Mouse (Mus musculus): Measurements from ENCODE around the gene Hs6st3.
A peak's percentile ranks its signal among the peaks of the same experiment; 100 is the strongest.

The Hs6st3 gene

DNA sequence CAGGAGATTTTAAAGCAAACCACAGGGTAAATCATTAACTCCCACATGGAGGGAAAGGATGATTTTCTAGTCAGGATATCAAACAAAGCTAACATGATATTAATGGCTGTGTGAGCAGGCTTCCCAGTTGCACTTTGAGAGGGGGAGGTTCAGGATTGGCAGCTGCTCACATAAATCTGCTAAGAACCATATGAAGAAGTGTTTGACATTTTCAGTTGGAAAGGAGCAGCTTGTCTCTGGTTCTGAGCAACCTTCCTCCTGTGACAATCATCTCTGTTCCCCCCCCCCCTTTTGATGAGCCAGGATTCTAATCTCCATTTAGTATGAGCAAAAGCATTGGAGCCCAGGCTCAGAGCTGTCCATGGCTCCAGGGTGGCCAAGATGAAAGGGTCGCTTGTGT is 643.0 kb downstream of the Hs6st3 start:
- DNase-seq (ENCODE audit: extremely low spot score, low spot score), result no peak

DNA sequence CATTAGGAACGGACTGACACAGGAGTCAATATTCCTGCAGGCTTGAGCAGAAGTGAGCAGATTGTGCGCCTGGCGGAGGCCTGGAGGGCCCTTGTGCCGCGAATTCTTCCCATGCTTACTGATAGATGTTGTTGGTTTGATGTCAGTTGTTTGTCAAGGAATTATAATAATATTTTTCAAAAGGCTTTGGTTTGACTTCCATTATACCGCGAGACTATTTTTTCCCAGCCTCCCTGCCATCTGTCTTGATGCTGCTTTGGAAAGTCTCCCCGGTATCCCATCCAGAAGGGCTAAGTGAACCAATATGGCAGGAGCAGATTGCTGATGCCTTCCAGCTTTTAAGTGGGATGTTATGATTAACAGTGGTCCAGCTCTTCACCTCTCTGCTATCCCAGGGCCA is 651.3 kb downstream of the Hs6st3 start:
- DNase-seq (ENCODE audit: extremely low spot score, low spot score), result no peak

DNA sequence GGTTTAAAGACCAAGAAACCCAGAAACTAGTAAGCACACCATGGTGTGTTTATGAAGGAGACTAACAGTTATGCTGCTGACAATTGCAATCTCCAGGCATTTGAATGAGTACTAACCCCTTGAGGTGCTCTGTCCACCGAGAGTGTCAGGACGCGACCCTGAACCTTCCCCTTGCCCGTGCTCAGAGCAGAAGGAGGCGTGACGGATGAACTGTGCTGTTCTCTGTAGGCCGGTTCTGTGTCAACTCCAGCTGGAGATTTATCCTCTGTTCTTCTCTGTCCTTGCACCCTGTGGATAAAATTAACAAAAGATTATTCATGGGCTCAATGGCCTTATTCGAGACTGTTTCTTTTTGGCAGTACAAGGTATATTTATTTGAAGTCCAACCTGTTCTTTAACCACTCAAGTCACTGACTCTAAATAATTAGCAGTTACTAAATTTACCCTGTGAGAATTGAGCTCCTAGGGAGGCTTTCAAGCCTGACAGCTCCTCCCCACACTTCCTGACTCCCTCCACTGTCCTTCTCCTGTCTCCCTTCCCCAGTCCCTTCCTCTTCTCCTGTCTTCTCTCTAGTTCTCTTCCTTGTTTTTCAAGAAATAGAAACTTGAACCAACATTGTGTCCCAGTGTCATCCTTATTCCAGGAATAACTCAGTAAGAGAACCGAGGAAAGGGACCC is 659.2 kb downstream of the Hs6st3 start:
- DNase-seq (ENCODE audit: extremely low spot score, low spot score), result no peak

DNA sequence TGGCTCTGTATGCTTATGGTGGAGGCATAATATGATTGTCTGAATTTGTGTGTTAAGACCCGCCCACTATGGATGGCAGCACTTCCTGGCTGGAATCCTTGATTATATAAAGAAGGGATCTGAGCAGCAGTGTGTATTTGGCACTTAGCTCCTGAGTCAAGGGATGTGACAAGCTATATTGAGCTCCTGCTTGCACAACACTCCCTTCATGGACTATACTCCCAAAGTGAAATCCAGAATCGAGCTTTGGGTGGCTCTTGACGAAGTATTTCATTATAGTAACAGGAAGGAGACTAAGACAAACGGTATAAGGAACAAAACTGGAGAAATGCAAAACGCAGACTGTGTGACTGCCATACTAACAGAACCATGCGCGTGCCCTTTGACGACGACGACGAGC is 660.4 kb downstream of the Hs6st3 start:
- no peak for DNase-seq (ENCODE audit: extremely low spot score, low spot score)

DNA sequence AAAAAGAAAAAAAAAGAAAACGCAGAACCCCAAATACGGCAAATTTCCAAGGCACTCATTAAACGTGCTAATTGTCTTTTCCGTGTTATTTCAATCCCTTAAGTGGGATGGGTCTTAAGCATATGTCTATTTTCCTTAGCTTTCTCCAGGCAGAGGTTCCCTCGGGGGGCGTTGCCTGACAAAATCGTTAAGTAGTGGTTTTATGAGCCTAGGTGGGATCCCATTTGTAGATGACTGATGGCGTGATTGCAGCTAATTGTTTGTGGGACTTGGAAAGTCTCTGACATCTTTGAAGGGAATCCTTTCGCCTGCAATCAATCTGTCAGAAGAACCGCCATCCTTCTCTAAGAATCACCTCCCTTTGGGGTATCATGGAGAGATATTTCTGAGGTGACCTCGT is 662.7 kb downstream of the Hs6st3 start:
- DNase-seq (ENCODE audit: extremely low spot score, low spot score), result no peak

DNA sequence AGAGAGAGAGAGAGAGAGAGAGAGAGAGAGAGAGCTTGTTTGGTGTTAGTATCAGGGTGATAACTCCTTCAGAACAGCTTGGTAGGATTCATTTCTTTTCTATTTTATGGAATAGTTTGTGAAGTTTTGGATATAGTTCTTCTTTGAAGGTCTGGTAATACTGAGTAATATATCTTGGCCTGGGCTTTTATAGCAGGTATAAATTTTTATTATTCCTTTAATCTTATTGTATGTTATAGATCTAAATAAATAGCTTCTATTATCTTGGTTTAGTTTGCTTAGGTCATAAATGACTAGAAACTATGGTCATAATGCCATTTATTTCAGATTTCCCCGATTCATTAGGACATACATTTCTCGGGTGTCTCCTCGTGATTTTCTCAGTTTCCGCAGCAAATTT is 675.8 kb downstream of the Hs6st3 start:
- DNase-seq (ENCODE audit: extremely low spot score, low spot score), result no peak

DNA sequence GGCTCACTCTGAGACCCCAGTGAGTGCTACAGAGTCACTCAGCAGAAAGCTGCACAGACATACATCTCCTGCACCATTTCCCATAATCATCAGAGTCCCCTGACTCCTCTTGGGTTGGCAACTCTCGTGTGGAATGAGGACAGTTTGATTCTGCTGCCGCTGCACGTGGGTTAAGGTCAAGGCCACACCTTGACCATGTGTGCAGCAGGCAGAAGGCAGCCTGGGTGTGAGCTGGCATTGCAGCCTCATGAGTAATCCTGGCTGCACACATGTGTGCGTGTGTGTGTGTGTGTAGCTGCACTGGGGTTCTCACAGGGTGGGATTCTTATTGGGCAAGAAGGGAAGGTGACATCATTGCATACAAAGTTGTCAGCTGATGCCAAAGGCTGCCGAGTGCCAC is 677.5 kb downstream of the Hs6st3 start:
- no peak for DNase-seq (ENCODE audit: extremely low spot score, low spot score)

DNA sequence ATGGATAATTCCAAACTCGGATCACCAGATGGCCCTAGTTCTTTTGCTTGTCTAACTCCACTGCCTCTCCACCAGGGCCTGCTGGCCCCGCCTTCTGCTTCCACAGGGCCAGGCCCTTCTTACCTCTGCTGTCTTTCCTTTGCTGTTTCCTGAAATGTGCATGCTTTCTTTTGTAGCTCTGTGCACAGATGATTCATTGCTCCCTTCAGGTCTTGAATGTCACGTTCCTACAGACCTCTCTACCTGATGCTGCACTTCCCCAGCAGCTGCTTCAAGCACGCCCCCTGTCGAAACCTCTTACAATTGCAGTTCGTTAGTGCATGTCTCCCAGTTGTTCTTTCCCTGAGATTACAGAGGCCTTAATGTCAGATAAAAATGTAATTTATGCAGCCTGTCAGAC is 682.4 kb downstream of the Hs6st3 start:
- DNase-seq (ENCODE audit: extremely low spot score, low spot score), result no peak

DNA sequence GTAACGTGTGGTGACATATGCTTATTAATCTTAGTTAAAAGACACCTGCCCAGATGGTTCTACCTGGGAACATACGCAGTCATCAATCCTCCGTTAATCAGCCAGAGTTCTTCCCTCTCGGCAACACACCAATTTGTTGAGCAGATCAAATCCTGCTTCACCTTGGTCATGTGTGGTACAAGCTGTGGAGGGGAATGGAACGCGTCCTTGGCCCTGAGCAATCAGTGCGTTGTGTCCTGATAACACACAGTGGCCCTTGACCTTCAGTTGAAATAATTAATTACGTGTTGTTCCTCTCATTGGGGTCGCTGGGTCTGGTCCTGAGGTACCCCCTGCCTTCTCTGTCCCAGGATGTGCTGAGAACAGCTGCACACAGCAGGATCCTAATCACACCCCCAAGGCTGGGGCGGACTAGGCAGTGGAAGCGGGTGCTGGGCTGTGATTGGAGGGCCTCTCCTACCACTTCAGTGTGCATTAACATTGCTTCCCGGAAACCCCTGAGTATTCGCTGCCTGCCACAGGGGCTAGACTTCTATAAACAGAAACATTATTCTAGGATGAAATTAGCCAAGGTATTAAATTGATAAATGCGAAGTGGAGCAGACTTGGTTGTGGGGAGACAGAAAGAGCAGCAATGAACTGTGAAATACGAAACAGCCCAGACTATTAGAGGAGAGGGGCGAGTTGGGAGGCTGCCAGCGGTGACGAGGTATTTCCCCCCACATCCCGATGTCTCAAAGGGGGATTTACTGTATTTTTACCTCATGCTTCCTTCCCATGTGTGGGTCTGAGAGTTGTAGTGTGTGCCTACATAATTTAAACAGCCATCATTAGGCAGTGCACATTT is 693.2 kb downstream of the Hs6st3 start:
- peak; percentile 24 for DNase-seq (ENCODE audit: extremely low spot score, low spot score)

DNA sequence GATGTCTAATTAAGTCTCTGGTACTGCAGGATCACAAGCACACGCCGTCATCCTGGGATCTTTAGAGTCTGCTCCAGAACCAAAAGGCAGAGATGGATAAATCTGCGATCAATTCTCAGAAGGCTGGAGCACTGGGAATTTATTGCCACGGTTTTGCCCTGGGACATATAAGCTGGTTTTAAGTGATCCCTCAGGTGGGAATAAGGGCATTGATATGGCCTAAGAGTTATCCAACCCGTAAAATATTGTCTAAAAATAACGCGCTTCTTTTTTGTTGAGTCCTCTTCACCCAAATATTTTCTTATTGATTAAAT is 693.8 kb downstream of the Hs6st3 start:
- no peak for DNase-seq (ENCODE audit: extremely low spot score, low spot score)

DNA sequence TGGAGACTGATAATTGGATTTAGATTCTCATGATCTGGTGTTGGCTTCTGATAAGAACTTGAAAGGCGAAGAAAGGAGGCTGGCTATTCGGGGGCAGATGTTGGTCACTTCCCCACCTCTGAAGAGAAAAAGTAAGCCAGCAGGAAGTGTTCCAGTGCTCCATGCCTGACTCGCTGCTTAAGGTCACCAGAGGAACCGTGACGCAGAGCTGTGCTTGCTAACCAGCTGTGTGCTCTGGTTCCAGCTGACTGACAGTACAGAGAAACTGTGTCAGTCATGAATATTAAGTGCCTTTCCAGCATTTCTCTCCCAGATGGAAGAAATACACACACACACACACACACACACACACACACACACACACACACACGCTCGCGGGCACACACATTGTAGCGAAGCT is 694.8 kb downstream of the Hs6st3 start:
- DNase-seq (ENCODE audit: extremely low spot score, low spot score), result no peak

DNA sequence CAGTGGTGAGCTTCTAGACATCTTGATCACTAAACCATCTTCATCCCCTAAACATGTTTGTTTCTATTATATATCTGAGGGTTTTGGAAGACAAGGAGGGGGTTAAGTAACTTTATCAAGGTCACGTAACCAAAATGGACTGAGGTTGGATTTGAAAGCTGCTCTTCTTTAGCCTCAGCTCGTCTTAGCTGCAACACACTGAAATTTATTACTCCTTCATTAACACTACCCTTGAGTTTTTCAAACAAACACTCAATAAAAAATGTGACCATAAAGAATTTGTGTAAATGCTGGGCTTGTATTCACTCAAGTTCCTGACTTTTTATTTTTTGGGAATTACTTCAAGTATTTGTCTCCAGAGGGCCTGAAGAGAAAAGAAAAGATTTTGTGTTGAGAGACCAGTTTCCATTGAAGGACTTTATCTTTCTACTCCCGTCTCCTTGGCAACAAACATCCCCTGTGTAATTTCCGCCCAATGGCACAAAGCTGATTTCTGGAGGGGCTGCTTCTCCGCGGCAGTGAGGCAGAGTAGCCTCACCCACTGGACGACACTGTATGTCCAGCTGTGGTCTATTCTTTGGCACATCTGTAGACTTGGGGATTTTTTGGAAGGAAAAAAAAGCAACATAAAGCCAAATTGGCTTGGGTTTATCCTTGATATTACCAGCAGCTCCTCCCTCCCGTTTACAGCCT is 696.0 kb downstream of the Hs6st3 start:
- DNase-seq (ENCODE audit: extremely low spot score, low spot score), result no peak

DNA sequence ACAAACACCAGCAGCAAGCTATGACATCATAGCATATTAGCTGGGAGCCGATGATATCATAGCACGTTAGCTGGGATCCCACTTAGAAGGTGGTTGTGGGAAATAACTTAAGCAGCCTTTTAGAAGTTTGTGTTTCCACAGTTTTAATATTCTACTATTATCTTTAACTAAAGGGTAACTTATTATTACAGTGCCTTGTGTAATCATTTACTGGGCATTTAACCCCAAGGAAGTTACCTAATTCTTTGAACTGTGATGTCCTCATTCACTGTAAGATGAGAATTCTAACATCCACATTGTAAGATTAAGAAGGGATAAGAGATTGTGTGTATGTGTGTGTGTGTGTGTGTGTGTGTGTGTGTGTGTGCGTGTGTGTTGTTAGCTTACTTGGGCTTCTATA is 697.9 kb downstream of the Hs6st3 start:
- DNase-seq (ENCODE audit: extremely low spot score, low spot score), result no peak

DNA sequence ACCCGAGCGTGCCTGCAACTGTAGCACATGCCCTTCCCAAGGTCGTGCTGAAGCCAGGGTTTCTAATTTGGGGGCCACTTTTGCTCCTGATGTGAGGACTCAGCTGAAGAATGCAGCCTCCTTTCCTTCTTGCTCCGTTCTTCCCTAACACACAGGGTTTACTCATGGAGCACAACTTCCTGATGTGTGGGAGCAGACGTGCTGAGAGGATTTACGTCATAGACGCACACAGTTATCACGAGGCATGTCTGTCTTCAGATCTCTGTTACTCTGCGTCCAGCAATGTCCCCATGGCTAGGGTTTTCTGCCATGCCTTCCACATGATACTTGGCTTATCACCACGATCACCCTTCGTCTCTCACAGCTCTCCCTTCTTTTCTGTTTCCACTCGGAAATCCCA is 709.4 kb downstream of the Hs6st3 start:
- DNase-seq (ENCODE audit: extremely low spot score, low spot score), result no peak

DNA sequence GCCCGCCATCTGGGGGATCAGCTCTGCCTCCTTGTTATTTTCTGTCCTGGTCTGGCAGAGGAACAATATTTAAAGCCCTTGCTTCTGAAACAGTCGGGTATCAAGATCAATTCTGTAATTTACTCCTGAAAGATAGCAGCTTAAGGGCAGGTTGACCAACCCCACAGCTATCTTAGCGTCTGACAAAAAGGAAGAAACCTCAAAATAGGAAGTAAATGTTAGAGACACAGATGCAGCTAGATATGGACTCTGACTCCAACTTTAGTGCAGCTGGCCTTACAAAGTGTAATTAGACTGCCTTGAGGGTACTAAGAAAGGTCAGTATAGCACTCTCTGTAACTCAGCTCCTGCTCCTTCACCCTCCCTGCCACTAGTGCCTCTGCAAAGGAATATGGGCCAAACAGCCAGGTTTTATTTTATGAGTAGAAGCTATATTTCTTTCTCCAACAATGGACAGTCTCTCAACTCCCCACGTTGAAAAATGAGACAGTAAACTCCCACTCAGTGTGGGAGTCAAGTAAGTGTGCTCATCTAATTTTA is 710.7 kb downstream of the Hs6st3 start:
- DNase-seq (ENCODE audit: extremely low spot score, low spot score), result no peak

DNA sequence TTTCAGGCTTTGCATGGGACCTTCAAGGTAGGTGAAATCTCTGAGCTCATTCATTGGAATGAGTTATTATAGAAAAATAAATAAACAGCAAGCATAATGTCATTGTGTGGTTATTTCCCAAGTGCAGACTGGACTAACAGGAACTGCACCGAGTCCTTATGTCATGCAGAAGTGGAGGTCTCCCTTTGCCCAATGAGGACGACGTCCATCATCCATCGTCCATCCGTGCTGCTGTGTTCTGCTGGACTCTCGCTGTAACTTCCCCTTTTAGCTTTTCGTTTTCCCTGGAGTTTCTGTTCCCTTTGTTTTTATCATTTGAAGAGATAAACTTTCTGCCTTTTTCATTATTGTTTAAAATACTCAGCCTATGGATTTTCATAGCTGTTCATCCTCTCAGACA is 711.2 kb downstream of the Hs6st3 start:
- DNase-seq (ENCODE audit: extremely low spot score, low spot score), result no peak

DNA sequence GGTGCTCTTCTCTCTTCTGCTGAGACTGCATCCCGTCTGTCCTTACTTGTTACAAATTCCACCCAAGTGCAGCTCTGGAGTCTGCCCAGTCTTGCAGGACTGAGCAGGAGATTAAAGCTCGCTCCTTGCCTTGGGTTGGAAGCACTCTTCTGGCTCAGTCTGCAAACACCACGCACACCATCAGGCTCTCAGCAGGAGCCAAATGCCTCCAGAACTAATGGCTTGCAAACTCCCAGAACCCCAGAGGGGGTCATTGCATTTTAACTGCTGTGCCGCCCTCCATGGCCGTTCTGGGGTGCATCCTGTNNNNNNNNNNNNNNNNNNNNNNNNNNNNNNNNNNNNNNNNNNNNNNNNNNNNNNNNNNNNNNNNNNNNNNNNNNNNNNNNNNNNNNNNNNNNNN is 714.0 kb downstream of the Hs6st3 start:
- DNase-seq (ENCODE audit: extremely low spot score, low spot score), result no peak

DNA sequence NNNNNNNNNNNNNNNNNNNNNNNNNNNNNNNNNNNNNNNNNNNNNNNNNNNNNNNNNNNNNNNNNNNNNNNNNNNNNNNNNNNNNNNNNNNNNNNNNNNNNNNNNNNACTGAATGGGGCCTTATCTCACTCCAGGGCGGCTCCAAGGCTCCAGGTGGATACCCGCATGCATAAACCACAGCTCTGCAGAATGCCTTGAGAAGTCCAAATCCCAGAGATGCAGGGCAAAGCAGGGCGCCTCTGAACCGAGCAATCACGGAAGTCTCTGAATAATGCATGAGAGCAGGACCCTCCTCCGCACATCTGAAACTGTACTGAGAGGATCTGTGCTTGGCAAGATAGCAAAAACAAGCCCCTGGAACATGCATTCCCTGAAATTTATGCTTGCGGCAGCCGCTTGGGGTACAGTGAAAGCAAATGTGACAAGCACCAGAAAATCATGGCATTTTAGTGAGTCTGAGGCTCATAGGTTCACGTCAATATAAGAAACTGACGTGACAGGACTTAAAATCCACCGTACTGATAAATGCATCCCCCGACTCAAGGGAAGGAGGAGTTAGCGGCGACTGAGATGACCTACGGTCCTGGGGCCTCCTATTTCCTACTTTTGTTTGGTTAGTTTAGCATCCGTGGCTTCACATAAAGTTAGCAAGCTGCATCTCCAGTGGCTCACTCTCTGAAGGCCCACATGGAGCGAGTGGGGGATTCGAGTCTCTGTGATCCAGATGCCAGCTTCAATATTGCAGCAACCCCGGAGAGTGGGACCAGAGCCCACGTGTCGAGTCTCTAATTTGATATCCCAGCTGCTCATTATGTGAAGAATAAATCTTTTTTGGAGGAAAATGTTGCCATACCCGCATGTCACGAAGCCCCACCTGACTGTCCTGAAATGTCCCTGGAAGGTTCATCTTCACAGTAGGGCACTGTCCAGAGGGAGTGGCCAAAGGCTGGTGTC is 719.5 kb downstream of the Hs6st3 start:
- no peak for DNase-seq (ENCODE audit: extremely low spot score, low spot score)

DNA sequence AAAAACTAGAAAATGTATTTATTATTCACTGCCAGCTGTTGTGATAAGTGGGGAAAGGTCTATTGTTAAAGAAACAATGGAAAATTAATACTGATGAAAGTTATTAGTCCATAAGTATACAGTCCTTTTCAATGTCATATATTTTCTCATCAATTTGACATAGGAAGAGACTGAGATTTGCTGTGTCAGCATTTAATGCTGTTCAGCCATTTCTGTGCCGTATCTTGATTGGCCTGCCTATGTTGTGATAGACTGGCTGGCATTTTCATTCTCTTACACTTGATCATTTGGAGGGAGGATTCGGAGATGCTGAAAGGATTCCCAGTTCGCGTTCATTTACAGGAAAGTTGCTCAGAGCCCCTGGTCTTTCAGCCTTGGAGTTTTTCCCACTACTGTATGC is 735.5 kb downstream of the Hs6st3 start:
- no peak for DNase-seq (ENCODE audit: extremely low spot score, low spot score)

DNA sequence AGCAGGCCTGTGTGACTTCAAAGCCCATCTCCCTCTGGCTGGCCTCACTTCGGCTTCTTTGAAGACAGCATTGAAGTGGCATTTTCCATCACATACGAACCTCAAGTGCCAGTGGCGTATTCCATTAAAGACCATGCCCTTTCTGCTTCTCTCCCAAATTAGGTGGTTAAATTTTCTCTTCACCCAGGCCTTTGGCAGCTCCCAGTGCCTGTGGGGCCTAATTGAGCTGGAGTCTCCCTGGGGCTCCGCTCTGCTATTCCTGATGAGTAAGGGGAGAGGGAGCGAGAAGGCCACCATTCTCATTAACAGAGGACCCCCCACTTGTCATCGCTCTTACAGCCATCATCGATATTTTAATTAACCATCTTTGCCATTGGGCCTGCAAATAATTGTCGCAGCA is 754.8 kb downstream of the Hs6st3 start:
- DNase-seq (ENCODE audit: extremely low spot score, low spot score), result no peak

DNA sequence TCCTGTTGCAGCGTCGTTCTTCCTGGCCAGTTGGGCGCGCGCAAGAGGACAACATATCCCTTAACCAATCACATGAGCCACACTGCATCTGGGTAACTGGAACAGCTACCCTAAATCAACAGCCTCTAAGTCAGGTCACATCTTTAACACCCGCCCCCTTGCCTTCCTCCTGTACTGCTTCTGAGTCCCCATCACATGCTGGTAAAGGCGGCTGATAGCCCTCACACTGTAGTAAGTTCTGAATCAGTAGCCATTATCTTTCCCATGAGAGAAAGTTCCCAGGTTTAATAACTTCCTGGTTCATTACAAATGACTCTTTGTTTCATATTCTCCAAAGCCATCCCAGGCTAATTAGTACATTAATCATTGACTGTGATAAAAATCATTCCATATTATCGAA is 757.0 kb downstream of the Hs6st3 start:
- no peak for DNase-seq (ENCODE audit: extremely low spot score, low spot score)

All from neural tube, embryonic 10.5 days (tissue).